Mouse (Mus musculus) testis, adult 2 months (tissue): ENCODE measurements at regions not wholly inside any gene's neighbourhood (a gene's known extent, or its start where the extent isn't known, plus 50 kb on each side); places are given as distances from the start of the nearest gene placed in this dataset.

ENCODE experiments used
- H3K27ac ChIP-seq: fragments of 200-500 bp; 2 replicates; pipeline ENCODE4 v1.5.1; 2012; ENCODE audit warnings: low read depth, low read length; ENCODE audit not compliant: control insufficient read depth, insufficient read depth
- H3K27me3 ChIP-seq: fragments of 200-500 bp; 2 replicates; pipeline ENCODE4 v1.6.1; 2012; ENCODE audit warnings: mild to moderate bottlenecking, low read length, moderate library complexity; ENCODE audit not compliant: control insufficient read depth, insufficient read depth
- H3K36me3 ChIP-seq: fragments of 200-500 bp; 2 replicates; pipeline ENCODE4 v1.6.1; 2012; ENCODE audit warnings: mild to moderate bottlenecking, low read length; ENCODE audit not compliant: control insufficient read depth, insufficient read depth
- H3K4me1 ChIP-seq: fragments of 200-500 bp; 2 replicates; pipeline ENCODE4 v1.6.1; 2012; ENCODE audit warnings: low read length; ENCODE audit not compliant: control insufficient read depth, insufficient read depth
- H3K4me3 ChIP-seq: fragments of 200-500 bp; 2 replicates; pipeline ENCODE4 v1.5.1; 2012; ENCODE audit warnings: low read depth, mild to moderate bottlenecking, low read length, moderate library complexity, mixed read lengths; ENCODE audit not compliant: control insufficient read depth
- CTCF ChIP-seq: fragments of 200-500 bp; IDR thresholded peaks from 2 replicates; pipeline ENCODE4 v1.5.1; 2012; ENCODE audit warnings: low read depth, mild to moderate bottlenecking, inconsistent platforms, low read length, moderate library complexity; ENCODE audit not compliant: control insufficient read depth, insufficient read depth, insufficient replicate concordance
- POLR2A ChIP-seq: fragments of 200-500 bp; IDR thresholded peaks from 2 replicates; pipeline ENCODE4 v1.6.1; 2012; ENCODE audit warnings: low read depth, mild to moderate bottlenecking, inconsistent platforms, low read length, moderate library complexity; ENCODE audit not compliant: control insufficient read depth

- H3K4me3 ChIP-seq: no peak overlapping the region
- H3K27ac ChIP-seq: no peak overlapping the region
- peaks cover 5% of the 10 kb centered on the region for H3K4me1 ChIP-seq
- no peaks in the 10 kb centered on the region for H3K36me3 ChIP-seq
- H3K27me3 ChIP-seq: no peaks in the 10 kb centered on the region
- TF ChIP-seq CTCF (peak; percentile 88; the same call in 1 of the 2 replicates), POLR2A (no peak)
These were observed 84.8 kb downstream of the Kcnh2 start for GRCm38 (mm10) chr5:24266344-24267295.
